Mouse (Mus musculus) right cerebral cortex, postnatal 14 days (tissue): Measurements from ENCODE around the gene Rpl23a.
"Not testable (repeated sequence)": the region's sequence is repeated elsewhere in the genome, so short reads cannot be mapped to it uniquely, and the experiment has no call there.

Experiments used
- DNase-seq: peaks from one replicate; pipeline ENCODE4 v3.0.0; 2022

Rpl23a gene

DNA sequence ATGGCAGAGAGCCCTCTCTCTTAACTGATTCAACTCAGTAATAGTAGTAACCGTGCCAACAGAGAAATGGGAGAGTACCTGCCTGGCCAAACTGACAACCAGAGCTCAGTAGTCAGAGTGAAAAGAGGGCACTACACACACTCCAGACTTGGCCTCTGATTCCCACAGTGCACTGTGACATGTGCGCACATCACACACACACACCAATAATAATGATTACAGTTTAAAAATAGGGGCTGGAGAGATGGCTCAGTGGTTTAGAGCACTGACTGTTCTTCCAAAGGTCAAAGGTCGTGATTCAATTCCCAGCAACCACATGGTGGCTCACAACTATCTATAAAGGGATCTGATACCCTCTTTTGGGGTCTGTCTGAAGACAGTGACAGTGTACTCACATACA, 45.4 kb downstream of the Rpl23a start:
- no peak for DNase-seq

DNA sequence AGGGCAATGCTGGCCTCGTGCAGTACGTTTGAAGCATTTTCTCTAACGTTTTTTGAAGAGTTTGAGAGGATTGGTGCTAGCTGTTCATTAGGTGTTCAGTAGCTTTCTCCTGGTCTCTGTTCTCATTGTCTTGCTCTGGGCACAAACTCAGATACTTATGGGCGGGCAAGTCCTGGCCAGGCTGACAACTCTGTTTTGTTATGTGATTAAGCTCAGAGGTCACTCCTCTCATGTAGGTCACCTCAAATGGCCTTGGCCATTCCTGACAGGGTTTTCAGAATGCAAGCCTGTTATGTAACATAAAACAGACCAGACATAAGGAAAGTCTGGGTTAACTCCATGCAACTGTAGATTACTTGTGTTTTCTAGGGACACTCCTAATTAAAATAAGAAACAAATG, 45.8 kb downstream of the Rpl23a start:
- no peak for DNase-seq

DNA sequence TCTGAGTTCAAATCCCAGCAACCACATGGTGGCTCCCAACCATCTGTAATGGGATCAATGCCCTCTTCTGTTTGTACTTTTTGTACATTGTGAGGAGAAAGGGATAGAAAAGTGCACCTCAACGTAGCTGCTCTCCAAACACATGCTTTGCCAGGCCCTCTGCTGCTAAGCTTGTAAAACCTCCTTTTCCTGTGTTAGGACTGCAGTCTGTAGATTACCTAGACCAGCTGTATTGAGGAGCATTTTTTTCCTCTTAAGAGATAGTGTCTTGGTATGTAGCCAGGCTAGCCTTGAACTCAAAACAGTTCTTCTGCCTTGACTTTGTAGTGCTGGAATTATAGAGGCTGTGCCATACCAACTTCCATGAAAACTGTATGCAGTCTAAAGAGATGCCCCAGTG, 47.3 kb downstream of the Rpl23a start:
- DNase-seq, result no peak

DNA sequence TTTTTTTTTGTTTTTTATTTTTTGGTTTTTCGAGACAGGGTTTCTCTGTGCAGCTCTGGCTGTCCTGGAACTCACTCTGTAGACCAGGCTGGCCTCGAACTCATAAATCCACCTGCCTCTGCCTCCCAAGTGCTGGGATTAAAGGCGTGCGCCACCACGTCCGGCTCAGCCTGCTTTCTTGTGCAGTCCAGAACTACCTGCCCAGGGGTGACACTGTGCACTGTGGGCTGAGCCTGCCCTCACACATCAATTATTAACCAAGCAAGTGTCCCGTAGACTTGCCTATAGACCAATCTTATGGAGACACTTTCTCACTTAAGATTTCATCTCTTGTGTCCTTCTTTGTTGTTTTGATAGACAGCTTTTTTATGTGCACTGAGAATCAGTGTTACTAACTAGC, 48.1 kb downstream of the Rpl23a start:
- not testable (repeated sequence) for DNase-seq

DNA sequence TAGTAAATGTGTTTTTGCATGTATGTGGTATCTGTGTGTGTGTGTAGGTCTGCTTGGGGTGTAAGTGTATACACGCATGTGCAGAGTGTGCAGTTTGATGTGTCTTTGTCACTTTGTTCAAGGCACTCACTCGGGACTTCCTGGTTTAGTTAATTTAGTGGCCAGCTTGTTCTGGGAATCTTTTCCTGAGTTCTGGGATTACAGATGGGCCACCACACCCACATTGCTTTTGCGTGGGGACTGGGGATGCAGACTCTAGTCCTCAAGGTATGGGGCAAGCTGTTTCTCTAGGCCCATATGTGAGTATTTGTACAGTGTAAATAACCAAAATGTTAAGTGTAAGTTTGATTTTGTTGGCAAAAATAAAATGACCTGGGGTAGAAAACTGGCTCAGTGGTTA, 49.0 kb downstream of the Rpl23a start:
- DNase-seq, result no peak

DNA sequence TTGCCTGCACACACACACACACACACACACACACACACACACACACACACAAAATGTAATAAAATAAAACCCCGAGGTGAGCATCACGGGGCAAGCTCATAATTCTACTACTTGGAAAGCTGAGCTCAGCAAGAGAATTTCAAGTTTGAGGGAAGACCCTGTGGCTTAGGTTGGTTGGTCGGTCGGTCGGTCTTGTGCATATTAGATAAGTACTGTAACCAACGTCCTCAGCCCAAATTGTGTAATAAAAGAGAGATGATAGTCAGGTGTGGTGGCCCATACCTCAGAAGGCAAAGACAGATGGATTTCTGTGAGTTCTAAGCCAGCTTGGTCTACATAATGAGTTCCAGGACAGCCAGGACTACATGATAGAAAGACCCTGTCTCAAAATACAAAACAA, 49.5 kb downstream of the Rpl23a start:
- no peak for DNase-seq
